ENCODE assay signal across 9 mouse cellular contexts in the genomic region with DNA sequence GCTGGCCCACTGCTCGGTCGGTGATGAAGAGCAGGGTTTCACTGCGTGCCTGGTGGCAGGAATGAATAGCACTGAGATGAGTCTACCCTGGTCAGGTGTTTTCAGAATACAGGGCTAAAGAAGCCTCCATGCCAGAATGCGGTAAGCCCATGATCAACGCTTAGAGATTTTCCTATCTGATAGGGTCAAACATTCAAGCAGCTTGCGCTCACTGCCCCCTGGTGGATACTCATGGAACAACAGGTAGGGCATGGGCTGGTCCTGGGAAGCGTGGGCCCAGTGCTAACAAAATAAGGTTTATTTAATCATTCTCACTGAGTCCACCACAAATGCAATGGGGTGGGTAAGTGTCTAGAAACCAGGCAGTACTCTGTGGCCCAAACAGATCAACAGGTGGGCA. TPM values are rescaled to one million over a fixed set of nuclear protein-coding genes. Genes with fewer than 3 reads are reported as not detected.
DNase-seq lines count a peak whose midpoint lies in the region; ATAC-seq lines count a peak whose summit lies in the region.
"Had no signal": no experiment of that assay in that cellular context is flagged by ENCODE, and none has a peak within 500 bp of the region (broad histone marks: within the 10 kb centered on the region; RNA-seq: fewer than 3 reads in every experiment).

No protein-coding gene starts in this region.

- ATAC-seq in cerebellum, adult (ENCODE audit: insufficient number of reproducible peaks, low FRiP score, low TSS enrichment): peak; percentile 18; the same call in 1 of the 2 replicates
- 0 out of 2 replicates have a peak, but pooled peaks have one; percentile 21 for ATAC-seq in forebrain, embryonic 15.5 days (replicated peaks)
- peak; percentile 43 for ATAC-seq in hindbrain, embryonic 16.5 days
- peak; percentile 82 for ATAC-seq in megakaryocyte, adult 5-6 weeks (ENCODE audit: poor library complexity, severe bottlenecking)

- peak; percentile 83 for DNase-seq in NIH3T3 (ENCODE audit: low read depth)
- DNase-seq in layer of hippocampus, postnatal 14 days (ENCODE audit: low spot score in 2 of 2): peak; percentile 64 to 74
- DNase-seq in right cerebral cortex, postnatal 36 days (ENCODE audit: low spot score in 2 of 2): peak; percentile 16 to 41
- peak; percentile 45 to 84 for DNase-seq in urinary bladder, postnatal 4 days (ENCODE audit: low spot score in 2 of 2)

- H3K27ac ChIP-seq in forebrain, embryonic 15.5 days (replicated peaks): no peak overlapping the region
- H3K27ac ChIP-seq in hindbrain, embryonic 16.5 days (ENCODE audit: low read depth, low read length): no peak overlapping the region
- H3K27ac ChIP-seq: liver, embryonic 15.5 days had no signal

- no peaks in the 10 kb centered on the region for H3K9me3 ChIP-seq in forebrain, embryonic 15.5 days
- H3K9me3 ChIP-seq in hindbrain, embryonic 16.5 days (ENCODE audit: control insufficient read depth, low read length): no peaks in the 10 kb centered on the region
- H3K9me3 ChIP-seq: liver, embryonic 15.5 days had no signal

- 0 out of 2 replicates have a peak, but pooled peaks cover 6% of the 10 kb centered on the region for H3K4me1 ChIP-seq in forebrain, embryonic 15.5 days
- H3K4me1 ChIP-seq in hindbrain, embryonic 16.5 days (ENCODE audit: control insufficient read depth, insufficient read depth, low read depth, low read length): no peaks in the 10 kb centered on the region; the same call in none of the 2 replicates
- H3K4me1 ChIP-seq: liver, embryonic 15.5 days had no signal

- no peak overlapping the region for H3K9ac ChIP-seq in forebrain, embryonic 15.5 days (replicated peaks)
- no peak overlapping the region for H3K9ac ChIP-seq in hindbrain, embryonic 16.5 days (ENCODE audit: low read depth, low read length)
- H3K9ac ChIP-seq: liver, embryonic 15.5 days had no signal

- H3K36me3 ChIP-seq in forebrain, embryonic 15.5 days: no peaks in the 10 kb centered on the region
- H3K36me3 ChIP-seq in hindbrain, embryonic 16.5 days (ENCODE audit: control insufficient read depth, insufficient read depth, low read length): no peaks in the 10 kb centered on the region
- H3K36me3 ChIP-seq: liver, embryonic 15.5 days had no signal

- no peak overlapping the region for H3K4me3 ChIP-seq in forebrain, embryonic 15.5 days
- H3K4me3 ChIP-seq in hindbrain, embryonic 16.5 days (ENCODE audit: low read length): no peak overlapping the region
- H3K4me3 ChIP-seq: liver, embryonic 15.5 days had no signal

- WGBS in forebrain, embryonic 15.5 days: 24% methylated on average over 7 of the region's 7 CpGs
- WGBS in hindbrain, embryonic 16.5 days: 35% methylated on average over 7 of the region's 7 CpGs

- no peaks in the 10 kb centered on the region for H3K27me3 ChIP-seq in forebrain, embryonic 15.5 days
- no peaks in the 10 kb centered on the region for H3K27me3 ChIP-seq in hindbrain, embryonic 16.5 days (replicated peaks; ENCODE audit: control insufficient read depth, insufficient read depth, low read length)
- H3K27me3 ChIP-seq: liver, embryonic 15.5 days had no signal

- H3K4me2 ChIP-seq in forebrain, embryonic 15.5 days (replicated peaks): no peak overlapping the region
- H3K4me2 ChIP-seq in hindbrain, embryonic 16.5 days (ENCODE audit: low read length): no peak overlapping the region
- H3K4me2 ChIP-seq: liver, embryonic 15.5 days had no signal

RNA-seq across cellular contexts. Expression of a gene that starts 18.6 kb away (rescaled TPM):
- polyA plus RNA-seq in forebrain, embryonic 15.5 days (2015; fragmentation: Nextera tagmentation; extraction: Ambion mirVana): 5.3 and 5.4 TPM in 2 replicates
- polyA plus RNA-seq in hindbrain, embryonic 16.5 days (2015; fragmentation: Nextera tagmentation; extraction: Ambion mirVana): 15.5 and 16.6 TPM in 2 replicates
- 1 to 10 TPM; 3.1 to 3.6 TPM for total RNA-seq in layer of hippocampus, postnatal 14 days (2021)
- total RNA-seq in megakaryocyte, adult 5-6 weeks (2015): not detected in 2 replicates
- not detected in 2 replicates for total RNA-seq in megakaryocyte, adult 5-6 weeks (2017)

RNA-seq across cellular contexts. Expression of a gene that starts 35.9 kb away (rescaled TPM):
- 11.7 and 13.5 TPM in 2 replicates for polyA plus RNA-seq in forebrain, embryonic 15.5 days (2015; fragmentation: Nextera tagmentation; extraction: Ambion mirVana)
- polyA plus RNA-seq in hindbrain, embryonic 16.5 days (2015; fragmentation: Nextera tagmentation; extraction: Ambion mirVana): 7.1 and 10.7 TPM in 2 replicates
- 1 to 10 TPM; 7.8 to 9.9 TPM for total RNA-seq in layer of hippocampus, postnatal 14 days (2021)
- not detected in 2 replicates for total RNA-seq in megakaryocyte, adult 5-6 weeks (2015)
- not detected in 2 replicates for total RNA-seq in megakaryocyte, adult 5-6 weeks (2017)

RNA-seq across cellular contexts. Expression of a gene that starts 59.1 kb away (rescaled TPM):
- polyA plus RNA-seq in forebrain, embryonic 15.5 days (2015; fragmentation: Nextera tagmentation; extraction: Ambion mirVana): 72.1 and 75.4 TPM in 2 replicates
- 54.4 and 55.2 TPM in 2 replicates for polyA plus RNA-seq in hindbrain, embryonic 16.5 days (2015; fragmentation: Nextera tagmentation; extraction: Ambion mirVana)
- 10 to 100 TPM; 43.5 to 45.0 TPM for total RNA-seq in layer of hippocampus, postnatal 14 days (2021)
- total RNA-seq in megakaryocyte, adult 5-6 weeks (2015): 25.9 and 36.3 TPM in 2 replicates
- 74.2 and 77.7 TPM in 2 replicates for total RNA-seq in megakaryocyte, adult 5-6 weeks (2017)

Comparison
In these comparisons a context has a peak if more than half of its experiments do, and no peak if none do; other contexts are left out.
1. DNase-seq: peak in every context shown above with its lines; median percentile 83 in NIH3T3; 69 in layer of hippocampus, postnatal 14 days; 64 in urinary bladder, postnatal 4 days; 28 in right cerebral cortex, postnatal 36 days.
2. ATAC-seq: peak in every context shown above with its lines; median percentile 82 in megakaryocyte, adult 5-6 weeks; 43 in hindbrain, embryonic 16.5 days; 21 in forebrain, embryonic 15.5 days; 18 in cerebellum, adult.
3. RNA of a gene that starts 18.6 kb away (total RNA-seq): 3.1 to 3.6 TPM in layer of hippocampus, postnatal 14 days; not detected in megakaryocyte, adult 5-6 weeks; every median in the first group is over 4 times any median in the second.
4. RNA of a gene that starts 35.9 kb away (total RNA-seq): 7.8 to 9.9 TPM in layer of hippocampus, postnatal 14 days; not detected in megakaryocyte, adult 5-6 weeks; every median in the first group is over 4 times any median in the second.